Mouse (Mus musculus) limb, embryonic 11.5 days (tissue): ENCODE results near the gene Il18rap. TPM values are rescaled to one million over a fixed set of nuclear protein-coding genes. Genes with fewer than 3 reads are reported as not detected.

Experiments
- polyA plus RNA-seq: library from polyadenylated mRNA; unstranded; fragments of >200 nt; fragmentation: Nextera tagmentation; extraction: Ambion mirVana; gene quantifications from 2 replicates; pipeline ENCODE4 v1.2.1, GENCODE M21; 2014

Il18rap gene
- polyA plus RNA-seq, 1 experiment from 2014 or later: 0.12 TPM

Other genes starting within 250 kb of the Il18rap start
- gene Il1rl2, start 190.8 kb upstream of the Il18rap start, polyA plus RNA-seq: 0.88 and 1.1 TPM in 2 replicates
- gene Il1rl1, start 85.8 kb upstream of the Il18rap start, polyA plus RNA-seq: 0.11 and 0.12 TPM in 2 replicates
- gene Il18r1, start 49.8 kb upstream of the Il18rap start, polyA plus RNA-seq: not detected in 2 replicates
- gene Slc9a4, start 64.7 kb downstream of the Il18rap start, polyA plus RNA-seq: not detected in 2 replicates
- gene Slc9a2, start 165.2 kb downstream of the Il18rap start, polyA plus RNA-seq: 0.07 TPM in 2 replicates